Mouse (Mus musculus): Measurements from ENCODE around the gene Gm45799. TPM values are rescaled to one million over a fixed set of nuclear protein-coding genes. Genes with fewer than 3 reads are reported as not detected.

The Gm45799 gene
- polyA plus RNA-seq, 1 experiment = 445 TPM

DNA sequence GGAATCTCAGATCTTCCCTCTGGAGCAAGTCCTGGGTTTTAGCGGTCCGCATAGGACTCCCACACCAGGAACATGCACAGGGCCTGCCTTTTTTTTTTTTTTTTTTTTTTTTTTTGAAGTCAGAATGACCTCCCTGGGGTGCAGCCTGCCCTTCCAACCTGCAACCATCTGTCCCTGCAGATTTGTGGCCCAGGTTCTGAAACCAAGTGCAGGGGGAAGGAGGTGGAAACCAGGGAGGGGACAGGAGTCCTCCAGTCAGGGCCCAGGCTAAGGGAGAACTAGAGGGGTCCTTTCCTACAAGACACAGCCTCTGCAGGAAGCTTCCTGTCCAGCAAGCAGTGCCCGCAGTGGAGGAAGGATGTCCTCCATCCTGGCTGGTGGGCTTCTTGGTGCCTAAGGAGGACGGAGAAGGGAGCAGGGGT lies 7.8 kb upstream of the Gm45799 start:
- H3K4me1 ChIP-seq (replicated peaks; ENCODE audit: control insufficient read depth, insufficient read depth, low read length) = 0 out of 2 replicates have a peak, but pooled peaks cover 3% of the 10 kb centered on the region
- TF ChIP-seq POLR2A (IDR thresholded peaks at IDR 0.05; ENCODE audit: control insufficient read depth, extremely low read depth, insufficient read depth, low read length, poor library complexity) = no peak
- no peak for TF ChIP-seq CTCF (IDR thresholded peaks at IDR 0.05; ENCODE audit: borderline replicate concordance, control insufficient read depth, extremely low read depth, insufficient read depth, low read length, poor library complexity)
- no peak for DNase-seq
- 49% methylated on average over 4 of the region's 4 CpGs for WGBS
- H3K4me3 ChIP-seq (ENCODE audit: control insufficient read depth, insufficient read depth, low read length) = peak overlapping the region; percentile 67
- no peaks in the 10 kb centered on the region; the same call in 1 of the 2 replicates for H3K27me3 ChIP-seq (ENCODE audit: control insufficient read depth, insufficient read depth, low read length)
- H3K36me3 ChIP-seq (ENCODE audit: control insufficient read depth, insufficient read depth, low read length) = no peaks in the 10 kb centered on the region
- H3K27ac ChIP-seq (ENCODE audit: control insufficient read depth, insufficient read depth, low read length) = no peak overlapping the region

GRCm38 (mm10) chr7:105633127-105633800 lies 7.1 kb upstream of the Gm45799 start, which contains the start of gene Trim3:
Trim3 (minus strand) TSS chr7:105633571.
- no peaks in the 10 kb centered on the region; the same call in 1 of the 2 replicates for H3K27me3 ChIP-seq (ENCODE audit: control insufficient read depth, insufficient read depth, low read length)
- H3K36me3 ChIP-seq (ENCODE audit: control insufficient read depth, insufficient read depth, low read length) = no peaks in the 10 kb centered on the region
- 0 out of 2 replicates have a peak, but pooled peaks cover 3% of the 10 kb centered on the region for H3K4me1 ChIP-seq (replicated peaks; ENCODE audit: control insufficient read depth, insufficient read depth, low read length)
- DNase-seq = peak; percentile 87
- under 1% methylated on average over 71 of the region's 71 CpGs for WGBS
- TF ChIP-seq CTCF (IDR thresholded peaks at IDR 0.05; ENCODE audit: borderline replicate concordance, control insufficient read depth, extremely low read depth, insufficient read depth, low read length, poor library complexity) (no peak), POLR2A (IDR thresholded peaks at IDR 0.05; ENCODE audit: control insufficient read depth, extremely low read depth, insufficient read depth, low read length, poor library complexity) (no peak)
- H3K27ac ChIP-seq (ENCODE audit: control insufficient read depth, insufficient read depth, low read length) = no peak within 1 kb of the TSS
- peak within 1 kb of the TSS; percentile 67 for H3K4me3 ChIP-seq (ENCODE audit: control insufficient read depth, insufficient read depth, low read length)

DNA sequence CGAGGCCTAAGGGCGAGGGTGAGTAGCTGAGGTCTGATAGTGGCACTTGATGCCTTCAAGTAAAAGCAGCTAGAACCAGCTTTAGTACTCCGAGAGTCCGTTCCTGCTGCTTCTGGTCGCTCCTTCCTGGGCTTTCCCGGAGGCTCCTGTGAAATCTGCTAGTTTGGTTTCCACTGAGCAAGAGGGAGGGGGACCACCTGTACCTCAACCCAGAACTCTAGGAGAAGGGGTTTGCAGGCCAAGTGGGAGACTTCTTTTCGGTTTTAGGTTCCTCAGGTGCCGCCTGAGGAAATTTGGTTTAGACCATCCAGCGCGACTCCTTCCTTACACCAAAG lies 6.6 kb upstream of the Gm45799 start:
- H3K27ac ChIP-seq (ENCODE audit: control insufficient read depth, insufficient read depth, low read length) = no peak overlapping the region
- H3K4me1 ChIP-seq (replicated peaks; ENCODE audit: control insufficient read depth, insufficient read depth, low read length) = 0 out of 2 replicates have a peak, but pooled peaks cover 3% of the 10 kb centered on the region
- peak overlapping the region; percentile 45 for H3K4me3 ChIP-seq (ENCODE audit: control insufficient read depth, insufficient read depth, low read length)
- DNase-seq = no peak
- H3K36me3 ChIP-seq (ENCODE audit: control insufficient read depth, insufficient read depth, low read length) = no peaks in the 10 kb centered on the region
- 5% methylated on average over 10 of the region's 10 CpGs for WGBS
- TF ChIP-seq CTCF (IDR thresholded peaks at IDR 0.05; ENCODE audit: borderline replicate concordance, control insufficient read depth, extremely low read depth, insufficient read depth, low read length, poor library complexity) = no peak
- no peak for TF ChIP-seq POLR2A (IDR thresholded peaks at IDR 0.05; ENCODE audit: control insufficient read depth, extremely low read depth, insufficient read depth, low read length, poor library complexity)
- no peaks in the 10 kb centered on the region; the same call in 1 of the 2 replicates for H3K27me3 ChIP-seq (ENCODE audit: control insufficient read depth, insufficient read depth, low read length)

DNA sequence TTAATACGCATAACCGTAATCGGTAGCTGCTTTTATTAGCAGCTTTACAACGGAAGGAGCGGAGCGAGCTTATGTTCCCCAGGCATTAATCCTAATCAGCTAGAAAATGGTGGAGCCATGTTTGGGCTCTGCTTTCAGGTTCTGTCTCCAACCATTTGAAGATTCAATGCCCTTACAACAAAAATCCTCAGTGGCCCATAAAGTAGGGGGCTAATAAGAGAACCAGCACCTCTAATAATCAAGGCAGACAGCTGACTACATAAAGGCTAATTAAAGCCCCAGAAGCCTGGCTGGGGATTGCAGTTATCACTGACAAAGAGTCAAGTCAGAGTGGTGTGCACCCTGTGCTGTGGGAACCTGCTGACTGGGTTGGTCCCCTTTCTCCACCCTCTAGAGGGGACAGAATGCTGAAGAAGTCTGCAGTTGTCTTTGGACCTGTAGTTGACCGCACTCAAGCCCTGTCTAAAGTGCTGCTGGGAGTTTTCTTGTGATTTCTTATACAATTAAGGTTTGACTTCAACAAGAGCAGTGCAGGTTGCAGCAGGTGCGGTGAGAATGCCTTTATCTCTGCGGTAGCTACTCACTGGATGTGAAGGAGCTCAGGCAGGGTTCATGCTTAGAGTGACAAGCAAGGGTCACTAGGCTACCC lies 6.0 kb upstream of the Gm45799 start:
- WGBS = 65% methylated on average over 9 of the region's 9 CpGs
- Histone ChIP-seq H3K4me1 (replicated peaks; ENCODE audit: control insufficient read depth, insufficient read depth, low read length) (peaks cover 5% of the 10 kb centered on the region; the same call in 1 of the 2 replicates), H3K36me3 (ENCODE audit: control insufficient read depth, insufficient read depth, low read length) (no peaks in the 10 kb centered on the region), H3K4me3 (ENCODE audit: control insufficient read depth, insufficient read depth, low read length) (no peak overlapping the region), H3K27me3 (ENCODE audit: control insufficient read depth, insufficient read depth, low read length) (no peaks in the 10 kb centered on the region; the same call in 1 of the 2 replicates), H3K27ac (ENCODE audit: control insufficient read depth, insufficient read depth, low read length) (no peak overlapping the region)
- no peak for DNase-seq
- no peak for TF ChIP-seq POLR2A (IDR thresholded peaks at IDR 0.05; ENCODE audit: control insufficient read depth, extremely low read depth, insufficient read depth, low read length, poor library complexity)
- no peak for TF ChIP-seq CTCF (IDR thresholded peaks at IDR 0.05; ENCODE audit: borderline replicate concordance, control insufficient read depth, extremely low read depth, insufficient read depth, low read length, poor library complexity)

DNA sequence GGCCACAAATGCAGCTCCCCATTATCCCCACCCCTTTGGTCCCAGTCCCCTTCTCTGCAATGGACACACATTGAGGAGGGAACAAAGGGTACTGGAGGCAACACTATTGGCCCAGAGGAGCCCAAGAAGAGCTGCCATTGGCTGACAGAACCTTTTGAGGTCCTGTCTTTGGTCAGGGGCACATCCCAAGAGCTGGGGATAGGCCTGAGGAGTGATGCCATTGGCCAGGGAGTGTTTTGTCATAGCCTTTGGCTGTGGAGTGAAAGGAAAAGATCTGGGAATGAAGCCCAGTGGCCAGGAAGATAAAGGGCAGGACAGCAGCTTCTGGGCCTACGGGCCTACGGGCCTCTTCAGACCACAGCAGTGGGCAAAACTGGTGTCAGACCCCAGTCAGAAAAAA lies 4.6 kb upstream of the Gm45799 start:
- no peak overlapping the region for H3K4me3 ChIP-seq (ENCODE audit: control insufficient read depth, insufficient read depth, low read length)
- WGBS = 100% methylated on average over 2 of the region's 2 CpGs
- H3K27me3 ChIP-seq (ENCODE audit: control insufficient read depth, insufficient read depth, low read length) = no peaks in the 10 kb centered on the region; the same call in 1 of the 2 replicates
- no peaks in the 10 kb centered on the region for H3K36me3 ChIP-seq (ENCODE audit: control insufficient read depth, insufficient read depth, low read length)
- no peak for DNase-seq
- no peak overlapping the region for H3K27ac ChIP-seq (ENCODE audit: control insufficient read depth, insufficient read depth, low read length)
- peaks cover 11% of the 10 kb centered on the region for H3K4me1 ChIP-seq (replicated peaks; ENCODE audit: control insufficient read depth, insufficient read depth, low read length)
- no peak for TF ChIP-seq POLR2A (IDR thresholded peaks at IDR 0.05; ENCODE audit: control insufficient read depth, extremely low read depth, insufficient read depth, low read length, poor library complexity)
- no peak for TF ChIP-seq CTCF (IDR thresholded peaks at IDR 0.05; ENCODE audit: borderline replicate concordance, control insufficient read depth, extremely low read depth, insufficient read depth, low read length, poor library complexity)

- 96% methylated on average over 6 of the region's 6 CpGs for WGBS
- peaks cover 4% of the 10 kb centered on the region; the same call in 1 of the 2 replicates for H3K36me3 ChIP-seq (ENCODE audit: control insufficient read depth, insufficient read depth, low read length)
- H3K4me1 ChIP-seq (replicated peaks; ENCODE audit: control insufficient read depth, insufficient read depth, low read length) = peaks cover 12% of the 10 kb centered on the region
- H3K4me3 ChIP-seq (ENCODE audit: control insufficient read depth, insufficient read depth, low read length) = no peak overlapping the region
- H3K27me3 ChIP-seq (ENCODE audit: control insufficient read depth, insufficient read depth, low read length) = no peaks in the 10 kb centered on the region
- no peak overlapping the region for H3K27ac ChIP-seq (ENCODE audit: control insufficient read depth, insufficient read depth, low read length)
- DNase-seq = no peak
- TF ChIP-seq POLR2A (IDR thresholded peaks at IDR 0.05; ENCODE audit: control insufficient read depth, extremely low read depth, insufficient read depth, low read length, poor library complexity) (no peak), CTCF (IDR thresholded peaks at IDR 0.05; ENCODE audit: borderline replicate concordance, control insufficient read depth, extremely low read depth, insufficient read depth, low read length, poor library complexity) (no peak)
Measured at GRCm38 (mm10) chr7:105638776-105639175, 1.6 kb upstream of the Gm45799 start.

All from thymus, adult 2 months (tissue).